Mouse (Mus musculus) limb, embryonic 14.5 days (tissue): ENCODE data around the gene Armh1. TPM values are rescaled to one million over a fixed set of nuclear protein-coding genes. Genes with fewer than 3 reads are reported as not detected.
A peak's percentile ranks its signal among the peaks of the same experiment; 100 is the strongest.

ENCODE experiments used
- ATAC-seq: fragments of 200-750 bp; cut with Nextera tagmentation; 2 replicates; pipeline ENCODE4 v1.8.0; 2017; ENCODE audit warnings: low read depth, moderate number of reproducible peaks, moderate TSS enrichment; ENCODE audit not compliant: low FRiP score
- DNase-seq: peaks from one replicate; pipeline ENCODE4 v3.0.0-alpha.2; 2015; ENCODE audit warnings: low spot score
- H3K27ac ChIP-seq: fragments of 300-500 bp; sonication (generic); replicated peaks from 2 replicates; pipeline ENCODE4 v1.5.1; 2014; ENCODE audit warnings: low read depth, mild to moderate bottlenecking, low read length, moderate library complexity, mixed read lengths
- H3K27me3 ChIP-seq: fragments of 300-500 bp; sonication (generic); 2 replicates; pipeline ENCODE4 v1.6.1; 2014; ENCODE audit warnings: low read length, mixed read lengths; ENCODE audit not compliant: control insufficient read depth, insufficient read depth
- H3K36me3 ChIP-seq: fragments of 300-500 bp; sonication (generic); 2 replicates; pipeline ENCODE4 v1.6.1; 2014; ENCODE audit warnings: mild to moderate bottlenecking, low read length, moderate library complexity, mixed read lengths; ENCODE audit not compliant: control insufficient read depth, insufficient read depth
- H3K4me1 ChIP-seq: fragments of 300-500 bp; sonication (generic); 2 replicates; pipeline ENCODE4 v1.6.1; 2014; ENCODE audit warnings: antibody characterized with exemption, low read length, mixed read lengths; ENCODE audit not compliant: control insufficient read depth, insufficient read depth
- H3K4me2 ChIP-seq: fragments of 300-500 bp; sonication (generic); replicated peaks from 2 replicates; pipeline ENCODE4 v1.6.1; 2014; ENCODE audit warnings: low read depth, mild to moderate bottlenecking, low read length, moderate library complexity; ENCODE audit not compliant: severe bottlenecking
- H3K4me3 ChIP-seq: fragments of 300-500 bp; sonication (generic); replicated peaks from 2 replicates; pipeline ENCODE4 v1.5.1; 2014; ENCODE audit warnings: low read length
- H3K9ac ChIP-seq: fragments of 300-500 bp; sonication (generic); 2 replicates; pipeline ENCODE4 v1.6.1; 2014; ENCODE audit warnings: mild to moderate bottlenecking, low read depth, low read length, moderate library complexity; ENCODE audit not compliant: severe bottlenecking
- H3K9me3 ChIP-seq: fragments of 300-500 bp; sonication (generic); 2 replicates; pipeline ENCODE4 v1.6.1; 2016; ENCODE audit warnings: low read length; ENCODE audit not compliant: control insufficient read depth
- POLR2A ChIP-seq: fragments of 200-500 bp; IDR thresholded peaks from 2 replicates; pipeline ENCODE4 v1.8.0; 2012; ENCODE audit warnings: inconsistent platforms, mild to moderate bottlenecking, moderate library complexity, borderline replicate concordance; ENCODE audit not compliant: insufficient read depth, insufficient read length; ENCODE audit errors: extremely low read depth
- WGBS: fragments of 180-500 bp; shearing (Covaris S2); extraction: QIAGEN DNeasy Blood & Tissue Kit; methylation state at CpG from one replicate; pipeline ENCODE4 v1.1.7; 2014; 5-methylcytosine and 5-hydroxymethylcytosine counted together
- polyA plus RNA-seq, 2 experiments: library from polyadenylated mRNA; depleted of rRNA in 1 of 2; stranded (reverse) in 1 of 2; unstranded in 1 of 2; fragments of >200 nt; fragmentation: Nextera tagmentation in 1 of 2; extraction: Ambion mirVana in 1 of 2; gene quantifications; 2 replicates each; pipeline versions ENCODE4 v1.2.1 to v1.2.3; 2012 to 2014

Gene Armh1
- polyA plus RNA-seq (2012; rRNA removed) (1.4 and 1.9 TPM in 2 replicates), polyA plus RNA-seq (2014; fragmentation: Nextera tagmentation; extraction: Ambion mirVana) (0.40 and 1.3 TPM in 2 replicates)

GRCm38 (mm10) chr4:117251801-117252316 lies at the start of gene Armh1, which contains the start of gene Tmem53:
TSS of gene Armh1 (minus strand) at chr4:117252125.
TSS of gene Tmem53 (plus strand) at chr4:117251951.
- under 1% methylated on average over 24 of the region's 43 CpGs for WGBS
- no peaks in the 10 kb centered on the region for H3K9me3 ChIP-seq
- no peak for TF ChIP-seq POLR2A
- H3K27me3 ChIP-seq, result no peaks in the 10 kb centered on the region
- DNase-seq (peak; percentile 93), ATAC-seq (peak; percentile 98)
- peak within 1 kb of the TSS; percentile 84 for H3K27ac ChIP-seq
- no peaks in the 10 kb centered on the region for H3K36me3 ChIP-seq
- H3K9ac ChIP-seq, result peak within 1 kb of the TSS; percentile 66
- peak within 1 kb of the TSS; percentile 69 for H3K4me2 ChIP-seq
- H3K4me3 ChIP-seq, result peak within 1 kb of the TSS; percentile 66
- H3K4me1 ChIP-seq, result peaks cover 14% of the 10 kb centered on the region

GRCm38 (mm10) chr4:117299921-117300320 lies 48.0 kb upstream of the Armh1 start:
- H3K27me3 ChIP-seq, result peaks cover 24% of the 10 kb centered on the region
- H3K36me3 ChIP-seq, result no peaks in the 10 kb centered on the region
- 65% methylated on average over 10 of the region's 10 CpGs for WGBS
- 0 out of 2 replicates have a peak, but pooled peaks cover 4% of the 10 kb centered on the region for H3K4me1 ChIP-seq
- H3K4me2 ChIP-seq, result no peak overlapping the region
- no peak overlapping the region for H3K4me3 ChIP-seq
- no peak for DNase-seq
- H3K9me3 ChIP-seq, result no peaks in the 10 kb centered on the region
- TF ChIP-seq POLR2A, result no peak
- no peak for ATAC-seq
- H3K9ac ChIP-seq, result no peak overlapping the region
- no peak overlapping the region for H3K27ac ChIP-seq

DNA sequence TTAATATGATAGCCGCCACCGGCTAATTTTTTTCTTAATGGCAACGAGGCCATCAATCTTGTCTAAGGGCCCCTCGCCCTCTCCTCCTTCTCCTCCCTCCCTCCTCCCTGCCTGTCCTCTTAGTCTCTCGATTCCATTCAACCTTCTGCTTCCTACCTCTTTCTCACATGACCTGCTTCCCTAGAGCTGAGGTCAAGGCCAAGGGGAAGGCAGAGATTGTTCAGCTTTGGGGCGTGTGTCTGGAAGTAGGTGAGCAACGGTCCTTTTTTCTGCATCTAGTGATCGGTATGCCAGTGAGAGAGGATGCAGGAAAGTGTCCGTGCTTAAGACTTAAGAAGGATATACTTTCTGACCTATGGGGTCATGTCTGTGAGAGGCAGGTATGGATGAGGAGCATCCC lies 45.9 kb upstream of the Armh1 start:
- no peaks in the 10 kb centered on the region for H3K36me3 ChIP-seq
- H3K4me1 ChIP-seq, result no peaks in the 10 kb centered on the region
- no peak overlapping the region for H3K9ac ChIP-seq
- H3K27ac ChIP-seq, result no peak overlapping the region
- no peak overlapping the region for H3K4me2 ChIP-seq
- TF ChIP-seq POLR2A, result no peak
- H3K9me3 ChIP-seq, result no peaks in the 10 kb centered on the region
- H3K4me3 ChIP-seq, result no peak overlapping the region
- ATAC-seq (no peak), DNase-seq (no peak)
- 57% methylated on average over 9 of the region's 9 CpGs for WGBS
- H3K27me3 ChIP-seq, result peaks cover 5% of the 10 kb centered on the region; the same call in 1 of the 2 replicates

- no peaks in the 10 kb centered on the region for H3K27me3 ChIP-seq
- DNase-seq (no peak), ATAC-seq (no peak)
- no peaks in the 10 kb centered on the region for H3K36me3 ChIP-seq
- no peak overlapping the region for H3K9ac ChIP-seq
- WGBS, result 81% methylated on average over 19 of the region's 19 CpGs
- H3K4me3 ChIP-seq, result no peak overlapping the region
- TF ChIP-seq POLR2A, result no peak
- no peak overlapping the region for H3K4me2 ChIP-seq
- no peaks in the 10 kb centered on the region for H3K4me1 ChIP-seq
- H3K27ac ChIP-seq, result no peak overlapping the region
- H3K9me3 ChIP-seq, result no peaks in the 10 kb centered on the region
These were observed 45.1 kb upstream of the Armh1 start for GRCm38 (mm10) chr4:117296849-117297593.

GRCm38 (mm10) chr4:117291696-117292095 lies 39.8 kb upstream of the Armh1 start:
- Histone ChIP-seq H3K4me2 (no peak overlapping the region), H3K27me3 (no peaks in the 10 kb centered on the region), H3K36me3 (peaks cover 9% of the 10 kb centered on the region; the same call in 1 of the 2 replicates), H3K9me3 (no peaks in the 10 kb centered on the region), H3K4me3 (no peak overlapping the region), H3K4me1 (peaks cover 3% of the 10 kb centered on the region; the same call in 1 of the 2 replicates), H3K27ac (no peak overlapping the region), H3K9ac (no peak overlapping the region)
- no peak for DNase-seq
- no peak for TF ChIP-seq POLR2A
- 96% methylated on average over 2 of the region's 2 CpGs for WGBS
- no peak for ATAC-seq
